Mouse (Mus musculus) midbrain, embryonic 14.5 days (tissue): ENCODE data around the gene Gmpr2. TPM values are rescaled to one million over a fixed set of nuclear protein-coding genes. Genes with fewer than 3 reads are reported as not detected.

Experiments used
- ATAC-seq: fragments of 200-750 bp; cut with Nextera tagmentation; 2 replicates; pipeline ENCODE4 v1.8.0; 2017; ENCODE audit warnings: moderate number of reproducible peaks, moderate library complexity; ENCODE audit not compliant: low FRiP score, low TSS enrichment
- DNase-seq: peaks from one replicate; pipeline ENCODE4 v3.0.0-alpha.2; 2015
- H3K27ac ChIP-seq: fragments of 300-500 bp; sonication (generic); replicated peaks from 2 replicates; pipeline ENCODE4 v1.5.1; 2014; ENCODE audit warnings: mild to moderate bottlenecking, low read depth, low read length, moderate library complexity
- H3K27me3 ChIP-seq: fragments of 300-500 bp; sonication (generic); 2 replicates; pipeline ENCODE4 v1.6.1; 2014; ENCODE audit warnings: low read length, control low read depth, mixed read lengths; ENCODE audit not compliant: control insufficient read depth, insufficient read depth
- H3K36me3 ChIP-seq: fragments of 300-500 bp; sonication (generic); 2 replicates; pipeline ENCODE4 v1.6.1; 2014; ENCODE audit warnings: low read length, control low read depth; ENCODE audit not compliant: control insufficient read depth, insufficient read depth
- H3K4me1 ChIP-seq: fragments of 300-500 bp; sonication (generic); 2 replicates; pipeline ENCODE4 v1.6.1; 2014; ENCODE audit warnings: mild to moderate bottlenecking, antibody characterized with exemption, low read length, control low read depth; ENCODE audit not compliant: control insufficient read depth, insufficient read depth
- H3K4me2 ChIP-seq: fragments of 300-500 bp; sonication (generic); 2 replicates; pipeline ENCODE4 v1.6.1; 2014; ENCODE audit warnings: mild to moderate bottlenecking, low read length, moderate library complexity
- H3K4me3 ChIP-seq: fragments of 300-500 bp; sonication (generic); replicated peaks from 2 replicates; pipeline ENCODE4 v1.5.1; 2014; ENCODE audit warnings: low read depth, low read length
- H3K9ac ChIP-seq: fragments of 300-500 bp; sonication (generic); replicated peaks from 2 replicates; pipeline ENCODE4 v1.6.1; 2014; ENCODE audit warnings: mild to moderate bottlenecking, low read length, moderate library complexity
- H3K9me3 ChIP-seq: fragments of 300-500 bp; sonication (generic); 2 replicates; pipeline ENCODE4 v1.6.1; 2016; ENCODE audit warnings: low read length, control low read depth, mixed read lengths; ENCODE audit not compliant: control insufficient read depth
- WGBS: fragments of 180-500 bp; shearing (Covaris S2); extraction: QIAGEN DNeasy Blood & Tissue Kit; methylation state at CpG from one replicate; pipeline ENCODE4 v1.1.7; 2014; 5-methylcytosine and 5-hydroxymethylcytosine counted together
- polyA plus RNA-seq: library from polyadenylated mRNA; unstranded; fragments of >200 nt; fragmentation: Nextera tagmentation; extraction: Ambion mirVana; gene quantifications from 2 replicates; pipeline ENCODE4 v1.2.1, GENCODE M21; 2014

Gmpr2 gene
- polyA plus RNA-seq, 1 experiment from 2014 or later: 42.3 TPM

DNA sequence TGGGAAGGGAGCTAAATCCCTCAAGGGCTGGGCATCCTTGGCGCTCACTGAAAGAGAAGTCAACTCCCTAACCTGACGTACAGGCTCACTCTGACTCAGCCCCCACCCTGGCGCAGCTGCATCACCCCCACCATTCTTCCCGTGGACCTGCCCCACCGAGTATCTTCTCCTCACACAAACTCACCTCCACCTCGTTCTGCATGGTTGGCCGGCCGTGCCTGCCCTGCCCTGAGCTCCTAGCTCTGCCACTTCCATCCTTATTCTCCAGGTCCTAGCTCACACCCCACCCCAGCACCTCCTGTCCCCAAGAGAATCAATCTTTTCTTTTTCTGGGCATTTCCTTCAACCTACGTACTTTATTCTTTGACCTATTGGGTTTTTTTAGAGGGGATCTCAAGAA is 29.4 kb downstream of the Gmpr2 start:
- Histone ChIP-seq H3K4me2 (no peak overlapping the region), H3K9me3 (no peaks in the 10 kb centered on the region), H3K27me3 (no peaks in the 10 kb centered on the region), H3K4me1 (no peaks in the 10 kb centered on the region), H3K9ac (no peak overlapping the region), H3K27ac (no peak overlapping the region), H3K4me3 (no peak overlapping the region), H3K36me3 (no peaks in the 10 kb centered on the region)
- DNase-seq (no peak), ATAC-seq (no peak)
- WGBS: 64% methylated on average over 9 of the region's 9 CpGs

GRCm38 (mm10) chr14:55702761-55703160 is 31.0 kb downstream of the Gmpr2 start:
- no peak for DNase-seq
- 75% methylated on average over 6 of the region's 6 CpGs for WGBS
- Histone ChIP-seq H3K27me3 (no peaks in the 10 kb centered on the region), H3K4me1 (no peaks in the 10 kb centered on the region), H3K9me3 (no peaks in the 10 kb centered on the region), H3K9ac (no peak overlapping the region), H3K4me2 (no peak overlapping the region), H3K36me3 (no peaks in the 10 kb centered on the region), H3K4me3 (no peak overlapping the region), H3K27ac (no peak overlapping the region)
- no peak for ATAC-seq

DNA sequence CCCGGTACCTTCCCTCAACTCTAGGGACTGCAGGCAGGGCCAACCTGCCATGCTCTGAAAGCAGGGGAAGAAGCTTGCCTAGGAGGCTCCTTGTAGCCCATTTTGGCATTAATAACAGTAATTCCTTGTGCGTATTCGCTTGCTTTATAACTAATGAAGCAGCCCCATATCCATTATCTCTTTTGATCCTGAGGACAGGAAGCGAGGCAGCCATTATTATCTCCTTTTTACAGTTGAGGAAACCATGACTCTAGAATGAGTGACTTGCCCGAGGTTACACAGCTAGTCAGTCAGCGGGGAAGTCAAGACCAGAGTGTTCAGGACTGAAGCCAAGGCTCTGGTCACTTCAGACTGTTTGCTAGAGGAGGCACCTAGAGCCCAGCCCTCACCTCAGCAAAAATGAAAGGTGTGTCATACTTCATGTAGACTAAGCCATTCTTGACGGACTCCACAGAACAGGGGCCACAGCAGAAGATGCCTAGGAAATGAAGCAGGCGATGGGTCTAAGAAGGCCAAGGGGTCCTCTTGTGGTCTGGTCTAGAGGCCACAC is 34.4 kb downstream of the Gmpr2 start:
- DNase-seq: no peak
- Histone ChIP-seq H3K4me3 (no peak overlapping the region), H3K27me3 (no peaks in the 10 kb centered on the region), H3K36me3 (no peaks in the 10 kb centered on the region), H3K9ac (no peak overlapping the region), H3K4me1 (no peaks in the 10 kb centered on the region), H3K9me3 (no peaks in the 10 kb centered on the region), H3K27ac (no peak overlapping the region), H3K4me2 (no peak overlapping the region)
- WGBS: 91% methylated on average over 8 of the region's 8 CpGs
- ATAC-seq: no peak

DNA sequence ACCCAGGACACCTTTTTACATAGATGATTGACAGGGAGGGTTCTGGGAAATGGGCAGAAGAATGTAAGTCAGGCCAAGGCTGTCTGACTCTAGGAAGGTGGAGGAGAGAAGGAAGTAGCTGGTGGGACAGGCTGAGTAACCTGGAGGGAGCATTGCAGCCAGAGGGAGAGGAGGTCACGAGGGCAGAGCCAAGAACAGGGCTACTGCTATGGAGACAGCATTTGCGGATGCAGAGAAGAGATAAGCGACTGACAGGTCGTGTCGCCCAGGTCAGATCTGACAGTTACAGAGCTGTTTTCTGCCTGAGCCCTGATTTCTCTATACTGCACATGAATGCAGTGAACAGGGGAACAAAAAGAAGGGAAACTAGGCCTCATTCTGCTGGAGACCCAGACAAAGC is 35.7 kb downstream of the Gmpr2 start:
- H3K27ac ChIP-seq: no peak overlapping the region
- H3K4me1 ChIP-seq: no peaks in the 10 kb centered on the region
- DNase-seq: no peak
- H3K4me3 ChIP-seq: no peak overlapping the region
- no peaks in the 10 kb centered on the region for H3K27me3 ChIP-seq
- H3K4me2 ChIP-seq: no peak overlapping the region
- H3K9me3 ChIP-seq: no peaks in the 10 kb centered on the region
- no peaks in the 10 kb centered on the region for H3K36me3 ChIP-seq
- no peak for ATAC-seq
- no peak overlapping the region for H3K9ac ChIP-seq
- WGBS: 84% methylated on average over 5 of the region's 5 CpGs

- H3K27me3 ChIP-seq: 0 out of 2 replicates have a peak, but pooled peaks cover 8% of the 10 kb centered on the region
- no peak overlapping the region for H3K9ac ChIP-seq
- H3K36me3 ChIP-seq: no peaks in the 10 kb centered on the region
- no peak overlapping the region for H3K4me3 ChIP-seq
- DNase-seq (no peak), ATAC-seq (no peak)
- no peaks in the 10 kb centered on the region for H3K4me1 ChIP-seq
- H3K9me3 ChIP-seq: no peaks in the 10 kb centered on the region
- no peak overlapping the region for H3K4me2 ChIP-seq
- 88% methylated on average over 4 of the region's 4 CpGs for WGBS
- no peak overlapping the region for H3K27ac ChIP-seq
These were observed 37.8 kb downstream of the Gmpr2 start for GRCm38 (mm10) chr14:55709509-55709908.

DNA sequence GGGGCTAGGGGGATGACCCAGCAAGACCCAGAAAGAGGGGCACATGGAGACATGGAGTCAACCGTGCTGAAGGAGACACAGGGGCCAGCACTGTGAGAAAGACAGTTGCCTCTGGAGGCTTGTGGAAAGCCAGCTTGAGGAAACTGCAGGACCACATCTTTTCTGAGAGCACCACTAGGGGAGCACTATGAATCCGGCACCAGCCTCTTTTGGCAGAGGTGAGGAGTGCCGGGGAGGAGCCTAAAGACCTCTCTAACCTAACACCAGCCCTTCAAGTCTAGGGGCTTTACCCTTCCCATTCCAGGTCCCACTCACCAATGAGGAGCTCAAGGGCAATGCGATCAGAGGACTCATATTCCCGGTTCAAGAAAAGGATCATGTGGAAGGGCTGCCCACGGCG is 40.0 kb downstream of the Gmpr2 start:
- DNase-seq (no peak), ATAC-seq (no peak)
- no peak overlapping the region for H3K4me3 ChIP-seq
- no peaks in the 10 kb centered on the region for H3K4me1 ChIP-seq
- H3K9me3 ChIP-seq: no peaks in the 10 kb centered on the region
- no peak overlapping the region for H3K27ac ChIP-seq
- H3K4me2 ChIP-seq: no peak overlapping the region
- H3K36me3 ChIP-seq: peaks cover 9% of the 10 kb centered on the region
- 83% methylated on average over 7 of the region's 7 CpGs for WGBS
- H3K27me3 ChIP-seq: 0 out of 2 replicates have a peak, but pooled peaks cover 8% of the 10 kb centered on the region
- H3K9ac ChIP-seq: no peak overlapping the region

- H3K4me2 ChIP-seq: no peak overlapping the region
- H3K36me3 ChIP-seq: peaks cover 21% of the 10 kb centered on the region
- DNase-seq: no peak
- H3K4me1 ChIP-seq: no peaks in the 10 kb centered on the region
- 19% methylated on average over 25 of the region's 25 CpGs for WGBS
- no peaks in the 10 kb centered on the region for H3K9me3 ChIP-seq
- no peak overlapping the region for H3K4me3 ChIP-seq
- 0 out of 2 replicates have a peak, but pooled peaks cover 8% of the 10 kb centered on the region for H3K27me3 ChIP-seq
- no peak overlapping the region for H3K27ac ChIP-seq
- ATAC-seq: peak; percentile 6; the same call in 1 of the 2 replicates
- no peak overlapping the region for H3K9ac ChIP-seq
These were observed 41.4 kb downstream of the Gmpr2 start for GRCm38 (mm10) chr14:55713007-55713728.

- H3K4me2 ChIP-seq: no peak within 1 kb of the TSS
- DNase-seq: no peak
- H3K9me3 ChIP-seq: no peaks in the 10 kb centered on the region
- H3K4me3 ChIP-seq: no peak within 1 kb of the TSS
- peaks cover 27% of the 10 kb centered on the region for H3K36me3 ChIP-seq
- no peak within 1 kb of the TSS for H3K27ac ChIP-seq
- H3K27me3 ChIP-seq: 0 out of 2 replicates have a peak, but pooled peaks cover 8% of the 10 kb centered on the region
- 31% methylated on average over 4 of the region's 4 CpGs for WGBS
- no peak within 1 kb of the TSS for H3K9ac ChIP-seq
- no peak for ATAC-seq
- H3K4me1 ChIP-seq: no peaks in the 10 kb centered on the region
These were observed 42.0 kb downstream of the Gmpr2 start, which contains the start of gene Tgm1 for GRCm38 (mm10) chr14:55713729-55714122. Gene Tgm1 (minus strand): TSS chr14:55713926.

- WGBS: 47% methylated on average over 6 of the region's 6 CpGs
- no peaks in the 10 kb centered on the region for H3K4me1 ChIP-seq
- DNase-seq: no peak
- H3K4me2 ChIP-seq: no peak overlapping the region
- H3K4me3 ChIP-seq: no peak overlapping the region
- no peaks in the 10 kb centered on the region for H3K9me3 ChIP-seq
- no peak for ATAC-seq
- no peak overlapping the region for H3K9ac ChIP-seq
- H3K27me3 ChIP-seq: 0 out of 2 replicates have a peak, but pooled peaks cover 8% of the 10 kb centered on the region
- H3K36me3 ChIP-seq: peaks cover 37% of the 10 kb centered on the region
- H3K27ac ChIP-seq: no peak overlapping the region
These were observed 43.2 kb downstream of the Gmpr2 start for GRCm38 (mm10) chr14:55714893-55715292.
